Comparison of ENCODE assay signal across 9 mouse cellular contexts in genomic region chrX:102253892-102254291, GRCm38 (mm10). TPM values are rescaled to one million over a fixed set of nuclear protein-coding genes. Genes with fewer than 3 reads are reported as not detected.
DNase-seq lines count a peak whose midpoint lies in the region; ATAC-seq and TF ChIP-seq lines count a peak whose summit lies in the region.
"Had no signal": no experiment of that assay in that cellular context is flagged by ENCODE, and none has a peak within 500 bp of the region (broad histone marks: within the 10 kb centered on the region; RNA-seq: fewer than 3 reads in every experiment).

No protein-coding gene starts in this region.

- no peak for ATAC-seq in liver, embryonic 11.5 days (replicated peaks; ENCODE audit: low FRiP score)
- no peak for ATAC-seq in heart, postnatal 0 days (ENCODE audit: insufficient read depth, low read depth)
- ATAC-seq in limb, embryonic 11.5 days (ENCODE audit: insufficient number of reproducible peaks, low FRiP score, low TSS enrichment, low read depth) = no peak
- no peak for ATAC-seq in neural tube, embryonic 12.5 days (ENCODE audit: low FRiP score, low read depth)

- no peaks in the 10 kb centered on the region for H3K9me3 ChIP-seq in liver, embryonic 11.5 days (ENCODE audit: control insufficient read depth, low read length)
- H3K9me3 ChIP-seq in heart, postnatal 0 days (replicated peaks; ENCODE audit: control insufficient read depth, low read length) = no peaks in the 10 kb centered on the region; the same call in 1 of the 2 replicates
- H3K9me3 ChIP-seq in limb, embryonic 11.5 days (ENCODE audit: control insufficient read depth, low read length) = no peaks in the 10 kb centered on the region
- no peaks in the 10 kb centered on the region for H3K9me3 ChIP-seq in neural tube, embryonic 12.5 days

- peak overlapping the region; percentile 25; the same call in 1 of the 2 replicates for H3K4me2 ChIP-seq in liver, embryonic 11.5 days
- peak overlapping the region; percentile 84 for H3K4me2 ChIP-seq in heart, postnatal 0 days (ENCODE audit: low read depth, low read length)
- peak overlapping the region; percentile 22 for H3K4me2 ChIP-seq in limb, embryonic 11.5 days (ENCODE audit: low read depth, severe bottlenecking)
- H3K4me2 ChIP-seq in neural tube, embryonic 12.5 days (replicated peaks) = peak overlapping the region; percentile 49

- no peaks in the 10 kb centered on the region for H3K4me1 ChIP-seq in liver, embryonic 11.5 days (replicated peaks; ENCODE audit: control insufficient read depth, insufficient read depth, low read length)
- no peaks in the 10 kb centered on the region for H3K4me1 ChIP-seq in heart, postnatal 0 days (ENCODE audit: control insufficient read depth, insufficient read depth)
- H3K4me1 ChIP-seq in limb, embryonic 11.5 days (ENCODE audit: control insufficient read depth, insufficient read depth, low read length) = no peaks in the 10 kb centered on the region
- H3K4me1 ChIP-seq in neural tube, embryonic 12.5 days = no peaks in the 10 kb centered on the region

- no peak for DNase-seq in liver, embryonic 11.5 days (ENCODE audit: low spot score)
- no peak for DNase-seq in liver
- DNase-seq in cerebellum, adult 9-11 months = peak; percentile 34
- DNase-seq in heart, postnatal 0 days (ENCODE audit: low spot score) = no peak
- DNase-seq in limb, embryonic 11.5 days (ENCODE audit: low spot score) = peak; percentile 27
- DNase-seq in urinary bladder, postnatal 25 days (ENCODE audit: low spot score) = no peak
- DNase-seq in spleen, postnatal 36 days (ENCODE audit: low spot score in 2 of 2) = no peak

- H3K4me3 ChIP-seq in liver, embryonic 11.5 days (ENCODE audit: low read depth, low read length) = no peak overlapping the region; the same call in 1 of the 2 replicates
- peak overlapping the region; percentile 13; the same call in 1 of the 2 replicates for H3K4me3 ChIP-seq in heart, postnatal 0 days (ENCODE audit: low read depth, low read length)
- no peak overlapping the region for H3K4me3 ChIP-seq in limb, embryonic 11.5 days (ENCODE audit: low read depth, low read length)
- H3K4me3 ChIP-seq in neural tube, embryonic 12.5 days = no peak overlapping the region

- H3K27me3 ChIP-seq in liver, embryonic 11.5 days (replicated peaks; ENCODE audit: control insufficient read depth, insufficient read depth, low read length) = peaks cover 56% of the 10 kb centered on the region
- peaks cover 18% of the 10 kb centered on the region; the same call in 1 of the 2 replicates for H3K27me3 ChIP-seq in heart, postnatal 0 days (ENCODE audit: control insufficient read depth, insufficient read depth, low read length)
- H3K27me3 ChIP-seq in limb, embryonic 11.5 days (ENCODE audit: control insufficient read depth, insufficient read depth, low read length) = peaks cover 35% of the 10 kb centered on the region
- H3K27me3 ChIP-seq in neural tube, embryonic 12.5 days (replicated peaks) = peaks cover 32% of the 10 kb centered on the region

- WGBS in liver, embryonic 11.5 days = 21% methylated on average over 7 of the region's 7 CpGs
- 12% methylated on average over 7 of the region's 7 CpGs for WGBS in heart, postnatal 0 days
- WGBS in limb, embryonic 11.5 days = 27% methylated on average over 7 of the region's 7 CpGs
- 17% methylated on average over 7 of the region's 7 CpGs for WGBS in neural tube, embryonic 12.5 days

- TF ChIP-seq CTCF in heart, postnatal 0 days (IDR thresholded peaks at IDR 0.05; ENCODE audit: low read depth) = no peak

- TF ChIP-seq EP300 in heart, postnatal 0 days (IDR thresholded peaks at IDR 0.05; ENCODE audit: low read depth) = no peak

- H3K36me3 ChIP-seq in liver, embryonic 11.5 days (ENCODE audit: control insufficient read depth, insufficient read depth, low read length) = no peaks in the 10 kb centered on the region
- no peaks in the 10 kb centered on the region for H3K36me3 ChIP-seq in heart, postnatal 0 days (replicated peaks; ENCODE audit: control insufficient read depth, insufficient read depth, low read length)
- H3K36me3 ChIP-seq in limb, embryonic 11.5 days (ENCODE audit: control insufficient read depth, insufficient read depth, low read length) = no peaks in the 10 kb centered on the region
- H3K36me3 ChIP-seq in neural tube, embryonic 12.5 days = no peaks in the 10 kb centered on the region

- H3K9ac ChIP-seq in liver, embryonic 11.5 days (ENCODE audit: low read depth, low read length) = no peak overlapping the region
- no peak overlapping the region for H3K9ac ChIP-seq in heart, postnatal 0 days (replicated peaks; ENCODE audit: low read depth, low read length)
- H3K9ac ChIP-seq in limb, embryonic 11.5 days (ENCODE audit: low read length) = no peak overlapping the region
- no peak overlapping the region for H3K9ac ChIP-seq in neural tube, embryonic 12.5 days

- no peak overlapping the region for H3K27ac ChIP-seq in liver, embryonic 11.5 days (ENCODE audit: low read depth, low read length)
- no peak overlapping the region for H3K27ac ChIP-seq in heart, postnatal 0 days (ENCODE audit: low read depth)
- H3K27ac ChIP-seq in limb, embryonic 11.5 days (replicated peaks; ENCODE audit: low read depth, low read length) = no peak overlapping the region
- H3K27ac ChIP-seq in neural tube, embryonic 12.5 days = no peak overlapping the region

RNA-seq across cellular contexts. Expression of gene Cited1, which starts 1.9 kb away (rescaled TPM):
- 118 and 122 TPM in 2 replicates for polyA plus RNA-seq in liver, embryonic 11.5 days (2014; fragmentation: Nextera tagmentation; extraction: Ambion mirVana)
- total RNA-seq in heart, postnatal 0 days (2014; rRNA removed; ENCODE audit: low replicate concordance) = 163 TPM in 2 replicates
- 199 and 208 TPM in 2 replicates for polyA plus RNA-seq in heart, postnatal 0 days (2015; fragmentation: Nextera tagmentation; extraction: Ambion mirVana)
- 28.7 and 30.4 TPM in 2 replicates for polyA plus RNA-seq in limb, embryonic 11.5 days (2014; fragmentation: Nextera tagmentation; extraction: Ambion mirVana)
- polyA plus RNA-seq in neural tube, embryonic 12.5 days (2016; fragmentation: Nextera tagmentation; extraction: Ambion mirVana) = 3.9 and 7.2 TPM in 2 replicates
- total RNA-seq: neutrophil, adult 5-6 weeks had no signal

Comparison
In these comparisons a context has a peak if more than half of its experiments do, and no peak if none do; other contexts are left out.
1. DNase-seq: peak in cerebellum, adult 9-11 months (single experiment) and limb, embryonic 11.5 days (single experiment); none in liver, embryonic 11.5 days (single experiment), liver (single experiment), heart, postnatal 0 days (single experiment), urinary bladder, postnatal 25 days (single experiment) and spleen, postnatal 36 days (0 of 2).
2. H3K4me2 ChIP-seq: peak in every context shown above with its lines; median percentile 84 in heart, postnatal 0 days; 49 in neural tube, embryonic 12.5 days; 25 in liver, embryonic 11.5 days; 22 in limb, embryonic 11.5 days.